ENCODE assay signal across 15 mouse cellular contexts in the genomic region with DNA sequence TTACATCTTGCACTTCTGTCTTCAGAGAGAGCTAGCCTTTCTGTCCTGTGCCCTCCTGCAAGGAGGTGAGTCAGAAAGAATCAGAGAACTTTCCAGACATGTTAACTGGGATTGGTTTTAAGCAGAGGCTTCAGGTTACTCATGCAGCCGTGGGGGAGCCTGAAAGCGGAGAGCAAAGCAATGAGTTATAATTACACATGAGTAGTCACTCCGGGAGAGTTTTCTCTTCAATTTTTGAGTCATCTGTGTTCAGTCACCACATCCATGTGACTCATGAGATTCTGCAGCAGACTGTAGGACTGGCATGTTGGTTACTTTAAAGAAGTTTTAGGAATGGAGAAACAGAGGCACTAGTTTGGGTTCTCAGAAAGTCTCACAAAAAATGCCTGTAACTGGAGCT.
DNase-seq lines count a peak whose midpoint lies in the region; ATAC-seq lines count a peak whose summit lies in the region.
"Had no signal": no experiment of that assay in that cellular context is flagged by ENCODE, and none has a peak within 500 bp of the region (broad histone marks: within the 10 kb centered on the region; RNA-seq: fewer than 3 reads in every experiment).

No protein-coding gene starts in this region.

- no peak overlapping the region for H3K27ac ChIP-seq in embryonic facial prominence, embryonic 14.5 days (replicated peaks; ENCODE audit: low read depth, low read length)
- no peak overlapping the region for H3K27ac ChIP-seq in hindbrain, embryonic 10.5 days
- H3K27ac ChIP-seq: forebrain, embryonic 10.5 days; limb, embryonic 10.5 days; midbrain, embryonic 12.5 days had no signal

- no peak overlapping the region for H3K4me2 ChIP-seq in embryonic facial prominence, embryonic 14.5 days (ENCODE audit: low read depth, low read length)
- H3K4me2 ChIP-seq: heart, embryonic 11.5 days; midbrain, embryonic 12.5 days had no signal

- H3K4me1 ChIP-seq in embryonic facial prominence, embryonic 14.5 days (ENCODE audit: control insufficient read depth, insufficient read depth, low read length), result no peaks in the 10 kb centered on the region
- no peaks in the 10 kb centered on the region for H3K4me1 ChIP-seq in hindbrain, embryonic 10.5 days (replicated peaks)
- H3K4me1 ChIP-seq: forebrain, embryonic 10.5 days; limb, embryonic 10.5 days; midbrain, embryonic 12.5 days had no signal

- no peak for ATAC-seq in embryonic facial prominence, embryonic 14.5 days (ENCODE audit: low read depth)

- peak; percentile 45 for DNase-seq in gastrocnemius, adult 18-20 months (ENCODE audit: low spot score)
- no peak for DNase-seq in gastrocnemius, postnatal 4 days (ENCODE audit: low spot score in 2 of 2)
- DNase-seq in right cerebral cortex, adult 2 months (ENCODE audit: low spot score in 2 of 2), result peak; percentile 47 to 55
- DNase-seq in right cerebral cortex, postnatal 10 days (ENCODE audit: low spot score in 2 of 2), result no peak
- peak; percentile 32 for DNase-seq in embryonic facial prominence, embryonic 14.5 days (ENCODE audit: low spot score)
- no peak for DNase-seq in hindbrain, embryonic 10.5 days (ENCODE audit: low spot score)
- no peak for DNase-seq in MN1 (ENCODE audit: low spot score)
- DNase-seq in thymus, postnatal 14 days, result no peak
- DNase-seq: cerebellum, postnatal 10 days; kidney, adult 18-20 months; lung, adult 18-20 months had no signal

- no peak overlapping the region for H3K9ac ChIP-seq in embryonic facial prominence, embryonic 14.5 days (ENCODE audit: low read depth, low read length)
- H3K9ac ChIP-seq: midbrain, embryonic 12.5 days had no signal

- H3K27me3 ChIP-seq in embryonic facial prominence, embryonic 14.5 days (replicated peaks; ENCODE audit: control insufficient read depth, insufficient read depth, low read length), result no peaks in the 10 kb centered on the region
- no peaks in the 10 kb centered on the region for H3K27me3 ChIP-seq in hindbrain, embryonic 10.5 days (ENCODE audit: insufficient read depth, poor library complexity, severe bottlenecking)
- H3K27me3 ChIP-seq: midbrain, embryonic 12.5 days had no signal

- H3K36me3 ChIP-seq in embryonic facial prominence, embryonic 14.5 days (ENCODE audit: control insufficient read depth, insufficient read depth, low read length), result no peaks in the 10 kb centered on the region
- no peaks in the 10 kb centered on the region for H3K36me3 ChIP-seq in hindbrain, embryonic 10.5 days
- H3K36me3 ChIP-seq: forebrain, embryonic 10.5 days; limb, embryonic 10.5 days; midbrain, embryonic 12.5 days had no signal

- 10% methylated on average over 3 of the region's 3 CpGs for WGBS in embryonic facial prominence, embryonic 14.5 days
- 67% methylated on average over 3 of the region's 3 CpGs for WGBS in hindbrain, embryonic 10.5 days

- H3K9me3 ChIP-seq in embryonic facial prominence, embryonic 14.5 days (ENCODE audit: control insufficient read depth, low read length), result no peaks in the 10 kb centered on the region
- H3K9me3 ChIP-seq in hindbrain, embryonic 10.5 days, result no peaks in the 10 kb centered on the region
- H3K9me3 ChIP-seq: forebrain, embryonic 10.5 days; limb, embryonic 10.5 days; midbrain, embryonic 12.5 days had no signal

- no peak overlapping the region for H3K4me3 ChIP-seq in embryonic facial prominence, embryonic 14.5 days (ENCODE audit: low read depth, low read length)
- no peak overlapping the region for H3K4me3 ChIP-seq in hindbrain, embryonic 10.5 days
- H3K4me3 ChIP-seq: forebrain, embryonic 10.5 days; limb, embryonic 10.5 days; midbrain, embryonic 12.5 days had no signal

Comparison
In these comparisons a context has a peak if more than half of its experiments do, and no peak if none do; other contexts are left out.
1. DNase-seq: peak in gastrocnemius, adult 18-20 months (single experiment), right cerebral cortex, adult 2 months (2 of 2) and embryonic facial prominence, embryonic 14.5 days (single experiment); none in gastrocnemius, postnatal 4 days (0 of 2), right cerebral cortex, postnatal 10 days (0 of 2), hindbrain, embryonic 10.5 days (single experiment), MN1 (single experiment) and thymus, postnatal 14 days (single experiment).